Mouse (Mus musculus) heart, postnatal 0 days (tissue): Measurements from ENCODE around the gene Vmn1r165. TPM values are rescaled to one million over a fixed set of nuclear protein-coding genes. Genes with fewer than 3 reads are reported as not detected.
"Not testable (repeated sequence)": the region's sequence is repeated elsewhere in the genome, so short reads cannot be mapped to it uniquely, and the experiment has no call there.

Source experiments
- ATAC-seq: fragments of 200-750 bp; cut with Nextera tagmentation; 2 replicates; pipeline ENCODE4 v1.8.0; 2017; ENCODE audit warnings: low read depth, moderate number of reproducible peaks, moderate library complexity; ENCODE audit not compliant: insufficient read depth
- DNase-seq: peaks from one replicate; pipeline ENCODE4 v3.0.0-alpha.2; 2016; ENCODE audit warnings: low spot score
- H3K27ac ChIP-seq: fragments of 300-500 bp; sonication (generic); 2 replicates; pipeline ENCODE4 v1.5.1; 2014; ENCODE audit warnings: low read depth, mild to moderate bottlenecking
- H3K27me3 ChIP-seq: fragments of 300-500 bp; sonication (generic); 2 replicates; pipeline ENCODE4 v1.6.1; 2014; ENCODE audit warnings: low read length, mixed read lengths; ENCODE audit not compliant: control insufficient read depth, insufficient read depth
- H3K36me3 ChIP-seq: fragments of 300-500 bp; sonication (generic); replicated peaks from 2 replicates; pipeline ENCODE4 v1.6.1; 2014; ENCODE audit warnings: low read length, mixed read lengths; ENCODE audit not compliant: control insufficient read depth, insufficient read depth
- H3K4me1 ChIP-seq: fragments of 300-500 bp; sonication (generic); 2 replicates; pipeline ENCODE4 v1.6.1; 2014; ENCODE audit warnings: antibody characterized with exemption; ENCODE audit not compliant: control insufficient read depth, insufficient read depth
- H3K4me2 ChIP-seq: fragments of 300-500 bp; sonication (generic); 2 replicates; pipeline ENCODE4 v1.6.1; 2014; ENCODE audit warnings: low read depth, mild to moderate bottlenecking, low read length, moderate library complexity
- H3K4me3 ChIP-seq: fragments of 300-500 bp; sonication (generic); 2 replicates; pipeline ENCODE4 v1.5.1; 2014; ENCODE audit warnings: low read depth, low read length
- H3K9ac ChIP-seq: fragments of 300-500 bp; sonication (generic); replicated peaks from 2 replicates; pipeline ENCODE4 v1.6.1; 2014; ENCODE audit warnings: low read depth, low read length, mixed read lengths
- H3K9me3 ChIP-seq: fragments of 300-500 bp; sonication (generic); replicated peaks from 2 replicates; pipeline ENCODE4 v1.6.1; 2016; ENCODE audit warnings: low read length; ENCODE audit not compliant: control insufficient read depth
- WGBS: fragments of 180-500 bp; shearing (Covaris S2); extraction: QIAGEN DNeasy Blood & Tissue Kit; methylation state at CpG from one replicate; pipeline ENCODE4 v1.1.7; 2014; 5-methylcytosine and 5-hydroxymethylcytosine counted together
- polyA plus RNA-seq: library from polyadenylated mRNA; unstranded; fragments of >200 nt; fragmentation: Nextera tagmentation; extraction: Ambion mirVana; gene quantifications from 2 replicates; pipeline ENCODE4 v1.2.1, GENCODE M21; 2015
- total RNA-seq: library from RNA; depleted of rRNA; stranded (reverse); fragments of >200 nt; gene quantifications from 2 replicates; pipeline ENCODE4 v1.2.3, GENCODE M21; 2014; ENCODE audit warnings: low replicate concordance; rRNA removed

Gene Vmn1r165
- not detected in 2 replicates for total RNA-seq
- not detected in 2 replicates for polyA plus RNA-seq

DNA sequence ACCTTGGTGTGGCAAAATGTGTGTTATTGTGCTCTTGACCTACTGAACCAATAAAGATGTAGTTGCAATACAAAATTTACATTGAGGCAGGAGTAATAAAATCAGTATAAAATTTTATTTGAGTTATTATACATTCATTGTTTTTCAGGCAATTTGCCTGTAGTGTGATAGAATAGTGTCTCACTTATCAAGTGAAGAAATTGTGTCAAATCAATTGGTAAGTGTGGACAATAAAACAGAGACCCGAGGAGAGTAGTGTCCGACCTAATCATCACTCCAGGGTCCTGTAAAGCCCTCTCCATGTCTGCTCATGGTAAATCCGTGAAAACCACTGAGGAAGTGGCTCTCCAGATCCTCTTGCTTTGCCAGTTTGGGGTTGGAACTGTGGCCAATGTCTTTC is at the start of gene Vmn1r165:
TSS of gene Vmn1r165 (plus strand) at position 301 of the 400 bp plus-strand sequence.
- H3K27ac ChIP-seq, H3K27me3 ChIP-seq, H3K4me1 ChIP-seq, H3K9ac ChIP-seq, H3K4me2 ChIP-seq, ATAC-seq, H3K36me3 ChIP-seq, H3K4me3 ChIP-seq, H3K9me3 ChIP-seq, DNase-seq: not testable (repeated sequence)
- no CpG with 5 or more reads among the region's 3 CpGs for WGBS

DNA sequence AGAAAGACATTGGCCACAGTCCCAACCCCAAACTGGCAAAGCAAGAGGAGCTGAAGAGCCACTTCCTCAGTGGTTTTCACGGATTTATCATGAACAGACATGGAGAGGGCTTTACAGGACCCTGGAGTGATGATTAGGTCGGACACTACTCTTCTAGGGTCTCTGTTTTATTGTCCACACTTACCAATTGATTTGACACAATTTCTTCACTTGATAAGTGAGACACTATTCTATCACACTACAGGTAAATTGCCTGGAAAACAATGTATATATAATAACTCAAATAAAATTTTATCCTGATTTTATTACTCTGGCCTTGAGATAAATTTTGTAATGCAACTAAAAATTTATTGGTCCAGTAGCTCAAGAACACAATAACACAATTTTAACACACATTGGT is 34.5 kb downstream of the Vmn1r165 start, which contains the start of gene Vmn1r166:
TSS of gene Vmn1r166 (minus strand) at position 101 of the 400 bp plus-strand sequence.
- WGBS = no CpG with 5 or more reads among the region's 2 CpGs
- not testable (repeated sequence) for H3K36me3 ChIP-seq, H3K27me3 ChIP-seq, H3K4me2 ChIP-seq, ATAC-seq, H3K4me3 ChIP-seq, H3K9me3 ChIP-seq, H3K9ac ChIP-seq, H3K4me1 ChIP-seq, H3K27ac ChIP-seq, DNase-seq

Other genes with a start within 250 kb of the Vmn1r165 start
- not detected in 2 replicates for gene Gm4214, start 232.7 kb upstream of the Vmn1r165 start, total RNA-seq
- gene Gm4214, start 232.7 kb upstream of the Vmn1r165 start, polyA plus RNA-seq = not detected in 2 replicates
- gene Gm4216, start 197.4 kb upstream of the Vmn1r165 start, total RNA-seq = not detected in 2 replicates
- gene Gm4216, start 197.4 kb upstream of the Vmn1r165 start, polyA plus RNA-seq = not detected in 2 replicates
- not detected in 2 replicates for gene Vmn1r163, start 161.8 kb upstream of the Vmn1r165 start, total RNA-seq
- gene Vmn1r163, start 161.8 kb upstream of the Vmn1r165 start, polyA plus RNA-seq = not detected in 2 replicates
- gene Gm8720, start 149.9 kb upstream of the Vmn1r165 start, total RNA-seq = not detected in 2 replicates
- not detected in 2 replicates for gene Gm8720, start 149.9 kb upstream of the Vmn1r165 start, polyA plus RNA-seq
- gene Gm10662, start 72.9 kb upstream of the Vmn1r165 start, total RNA-seq = not detected in 2 replicates
- not detected in 2 replicates for gene Gm10662, start 72.9 kb upstream of the Vmn1r165 start, polyA plus RNA-seq
- not detected in 2 replicates for gene Vmn1r166, start 34.4 kb downstream of the Vmn1r165 start, total RNA-seq
- gene Vmn1r166, start 34.4 kb downstream of the Vmn1r165 start, polyA plus RNA-seq = not detected in 2 replicates
- gene Gm6902, start 61.6 kb downstream of the Vmn1r165 start, total RNA-seq = not detected in 2 replicates
- gene Gm6902, start 61.6 kb downstream of the Vmn1r165 start, polyA plus RNA-seq = not detected in 2 replicates
- gene Nlrp4e, start 83.9 kb downstream of the Vmn1r165 start, total RNA-seq = not detected in 2 replicates
- not detected in 2 replicates for gene Nlrp4e, start 83.9 kb downstream of the Vmn1r165 start, polyA plus RNA-seq
- gene Nlrp5, start 168.6 kb downstream of the Vmn1r165 start, total RNA-seq = not detected in 2 replicates
- not detected in 2 replicates for gene Nlrp5, start 168.6 kb downstream of the Vmn1r165 start, polyA plus RNA-seq